Mouse (Mus musculus) cerebellum, adult 11-12 months (tissue): ENCODE measurements at regions not wholly inside any gene's neighbourhood (a gene's known extent, or its start where the extent isn't known, plus 50 kb on each side); places are given as distances from the start of the nearest gene placed in this dataset.
"Not testable (repeated sequence)": the region's sequence is repeated elsewhere in the genome, so short reads cannot be mapped to it uniquely, and the experiment has no call there.

Experiments used
- DNase-seq: peaks from one replicate; pipeline ENCODE4 v3.0.0; 2022

DNA sequence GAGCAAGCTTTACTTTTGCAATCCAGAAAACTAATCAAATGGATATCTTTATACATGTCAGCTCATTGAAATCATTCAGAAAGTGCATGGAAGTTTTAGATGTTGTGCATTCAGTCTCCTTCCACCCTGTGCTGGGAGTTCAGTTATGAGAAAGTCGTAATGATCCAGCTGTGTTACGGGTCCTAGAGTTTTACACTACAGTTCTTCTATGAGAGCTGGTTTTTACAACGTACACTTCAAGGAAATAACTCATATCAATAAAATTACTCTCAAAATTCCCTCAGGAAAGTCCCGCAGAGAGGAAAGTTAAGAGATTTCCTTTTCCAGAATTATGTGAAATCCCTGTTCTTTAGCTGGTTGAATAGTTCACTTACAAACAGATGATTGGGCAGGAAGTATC, 418.1 kb upstream of the Slc10a2 start:
- DNase-seq = no peak

DNA sequence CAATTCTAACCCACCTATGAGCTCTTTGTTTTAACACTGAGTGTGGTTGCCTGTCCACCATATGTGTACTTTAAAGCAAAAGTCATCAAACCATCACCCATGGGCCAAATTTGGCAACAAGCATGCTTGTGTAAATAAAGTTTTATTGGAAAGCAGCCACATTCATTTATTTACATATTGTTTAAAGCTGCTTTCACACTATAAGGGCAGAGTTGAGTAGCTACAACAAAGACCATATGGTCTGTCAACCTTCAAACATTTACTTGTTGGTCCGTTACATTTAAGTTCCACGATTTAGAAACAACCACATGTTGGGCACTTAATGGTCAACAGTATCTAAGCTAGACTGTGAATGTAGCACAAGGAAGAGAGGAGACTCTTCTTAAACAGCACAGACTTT, 390.7 kb upstream of the Slc10a2 start:
- DNase-seq = no peak

DNA sequence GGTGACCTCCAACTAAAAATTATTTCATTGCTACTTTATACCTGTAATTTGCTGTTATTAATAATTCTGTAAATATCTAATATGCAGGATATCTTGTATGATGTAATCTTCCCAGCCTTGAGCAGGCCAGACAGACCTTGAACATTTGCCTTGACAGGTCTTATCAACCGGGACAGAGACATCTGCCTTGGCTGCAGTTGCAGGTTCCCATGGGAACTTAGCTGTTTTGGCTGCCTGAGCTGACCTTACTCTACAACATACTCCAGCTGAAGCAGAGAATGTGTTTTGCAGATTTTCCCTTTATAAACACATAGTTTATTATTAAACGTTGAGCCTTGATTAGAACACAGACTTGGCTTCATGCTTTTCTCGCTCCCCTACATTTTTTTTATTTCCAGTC, 385.3 kb upstream of the Slc10a2 start:
- DNase-seq = no peak

DNA sequence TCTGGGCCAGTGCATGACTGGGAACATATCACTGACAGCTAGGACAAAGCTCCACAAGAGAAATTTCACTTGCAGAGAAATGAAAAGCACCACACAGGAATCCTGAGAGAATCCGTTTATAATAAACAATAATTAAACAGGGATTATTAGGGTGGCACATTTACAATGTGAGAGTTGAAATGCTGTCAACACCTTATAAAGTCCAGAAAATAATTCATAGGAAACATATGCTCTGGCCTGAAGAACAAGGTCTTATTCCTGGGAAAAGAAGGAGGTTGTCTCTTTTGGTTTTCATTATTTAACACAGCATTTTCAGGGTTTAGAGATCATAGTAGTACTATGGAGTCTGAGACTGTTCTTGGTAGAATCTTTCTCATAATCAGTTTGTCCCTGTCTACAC, 377.8 kb upstream of the Slc10a2 start:
- no peak for DNase-seq

DNA sequence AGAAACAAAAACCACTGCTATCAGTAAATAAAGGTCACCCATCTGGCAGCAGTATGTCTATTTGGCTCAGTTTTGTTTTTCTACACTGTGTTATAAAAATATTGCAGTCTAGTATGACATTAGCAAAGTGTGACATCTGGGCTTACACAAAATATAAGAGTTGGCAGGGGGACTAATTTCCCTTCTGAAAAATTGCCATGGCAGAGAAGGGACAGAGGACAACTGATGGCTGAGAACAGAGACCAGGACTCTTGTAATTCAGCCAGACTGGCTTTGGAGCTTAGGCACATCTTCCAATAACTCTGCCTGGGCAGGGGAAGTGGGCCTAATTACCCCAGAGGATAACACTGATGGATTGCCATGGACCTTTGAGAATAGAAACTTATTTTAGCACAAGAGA, 367.8 kb upstream of the Slc10a2 start:
- DNase-seq = peak; percentile 14

DNA sequence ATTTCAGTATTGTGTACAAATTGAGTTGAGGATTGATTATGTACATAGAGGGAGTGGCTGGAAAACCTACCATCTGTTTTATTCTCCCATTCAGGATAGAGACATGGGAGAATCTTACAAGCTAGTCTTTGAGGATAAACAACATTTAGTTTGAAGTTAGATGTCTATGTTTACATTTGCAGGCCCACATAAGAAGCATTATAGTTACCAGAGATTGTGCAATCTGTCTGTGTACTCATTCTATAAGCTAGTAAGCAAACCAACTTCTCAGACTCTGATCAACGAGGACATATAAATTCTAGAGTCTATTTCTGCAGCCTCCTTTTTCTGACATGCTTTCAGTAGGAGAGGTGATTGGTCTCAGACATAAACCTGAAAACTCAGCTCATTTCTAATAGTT, 367.4 kb upstream of the Slc10a2 start:
- DNase-seq = no peak

DNA sequence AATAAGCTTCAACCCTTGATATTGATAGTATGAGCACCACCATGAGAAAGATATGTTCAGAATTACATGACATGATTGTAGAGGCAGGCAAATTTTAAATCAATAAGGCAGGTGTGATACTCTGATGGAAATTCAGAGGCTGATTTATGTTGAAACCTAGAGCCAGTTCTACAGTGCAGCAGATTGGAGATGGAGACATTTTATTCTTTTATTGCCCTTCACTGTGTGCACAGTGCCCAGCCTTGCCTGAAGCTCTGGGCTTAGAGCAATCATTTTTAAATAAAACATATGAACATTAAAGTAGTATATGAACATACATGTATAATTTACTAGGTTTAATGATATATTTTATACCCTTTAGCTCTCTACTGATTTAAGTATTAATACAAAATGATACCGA, 352.5 kb upstream of the Slc10a2 start:
- no peak for DNase-seq

DNA sequence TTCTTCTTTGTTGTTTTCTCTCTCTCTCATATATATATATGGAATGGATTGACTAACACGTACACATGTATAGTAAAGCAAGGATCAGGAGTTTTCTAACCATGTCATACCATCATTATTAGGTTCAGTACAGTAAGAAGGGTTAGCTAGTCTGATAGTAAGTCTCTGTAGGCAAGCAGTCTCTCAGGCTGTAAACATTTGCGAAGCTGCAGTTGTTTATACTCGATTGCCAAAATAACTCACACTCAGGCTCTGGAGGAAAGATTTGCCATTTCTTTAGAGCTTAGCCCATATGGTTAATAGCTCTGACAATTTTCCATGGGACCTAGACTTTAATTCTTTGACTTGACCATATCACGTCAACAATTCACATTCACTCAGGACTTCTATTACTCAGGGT, 348.3 kb upstream of the Slc10a2 start:
- no peak for DNase-seq

DNA sequence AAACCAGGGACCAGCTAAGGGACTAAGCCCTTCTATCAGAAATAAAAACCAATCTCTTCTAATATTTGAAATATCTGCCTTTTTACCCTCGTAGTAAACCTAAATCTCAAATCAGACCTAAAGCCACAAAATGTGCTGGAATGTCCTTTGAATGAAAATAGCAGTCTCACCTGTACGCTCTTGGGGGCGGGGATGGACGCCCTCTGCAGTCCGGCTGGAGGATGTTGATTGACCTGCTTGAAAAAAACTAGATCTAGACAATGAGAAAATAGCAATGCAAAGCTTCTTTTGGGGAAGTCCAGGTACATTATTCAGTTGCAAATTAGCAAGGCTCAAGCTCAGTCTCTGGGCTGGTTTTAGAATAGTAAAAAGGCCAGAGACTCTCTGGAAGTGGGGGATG, 337.1 kb upstream of the Slc10a2 start:
- DNase-seq = not testable (repeated sequence)

DNA sequence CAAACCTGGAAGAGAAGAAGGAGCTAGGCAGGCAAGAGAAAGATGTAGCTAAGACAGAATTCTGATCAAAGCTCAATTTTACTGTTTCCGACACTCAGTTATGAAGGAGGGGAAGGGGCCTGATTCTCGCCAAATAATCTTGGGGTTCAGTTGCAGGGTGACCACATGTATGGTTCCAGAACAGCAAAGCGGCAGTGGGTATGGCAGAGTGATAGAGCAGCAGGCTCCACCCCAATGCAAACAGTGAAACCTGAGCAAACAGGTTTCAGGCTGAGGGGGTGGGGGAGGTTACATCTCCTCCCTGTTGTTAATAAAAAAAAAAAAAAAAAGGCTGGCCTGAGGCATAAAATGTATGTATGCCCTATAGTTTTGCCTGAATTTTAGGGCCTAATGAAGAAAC, 335.3 kb upstream of the Slc10a2 start:
- not testable (repeated sequence) for DNase-seq

DNA sequence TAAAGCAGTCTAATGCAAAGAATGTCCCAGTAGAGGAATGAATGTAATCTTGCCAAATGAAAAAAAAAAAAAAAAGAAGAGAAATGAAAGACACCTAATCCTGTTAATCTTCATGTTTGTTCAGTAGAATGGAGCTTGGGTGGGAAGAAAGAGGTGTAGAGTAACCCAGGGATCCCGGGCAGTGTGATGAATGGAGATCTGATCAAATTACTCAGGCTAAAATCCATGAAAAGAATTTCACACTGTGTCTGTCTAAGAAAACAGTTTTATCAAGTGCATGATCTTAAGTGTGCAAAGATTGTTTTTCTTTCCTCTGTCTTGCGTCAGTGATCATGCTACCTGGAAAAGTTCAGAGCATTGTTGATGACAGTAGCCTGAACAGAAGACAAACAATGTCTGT, 333.9 kb upstream of the Slc10a2 start:
- DNase-seq = no peak

DNA sequence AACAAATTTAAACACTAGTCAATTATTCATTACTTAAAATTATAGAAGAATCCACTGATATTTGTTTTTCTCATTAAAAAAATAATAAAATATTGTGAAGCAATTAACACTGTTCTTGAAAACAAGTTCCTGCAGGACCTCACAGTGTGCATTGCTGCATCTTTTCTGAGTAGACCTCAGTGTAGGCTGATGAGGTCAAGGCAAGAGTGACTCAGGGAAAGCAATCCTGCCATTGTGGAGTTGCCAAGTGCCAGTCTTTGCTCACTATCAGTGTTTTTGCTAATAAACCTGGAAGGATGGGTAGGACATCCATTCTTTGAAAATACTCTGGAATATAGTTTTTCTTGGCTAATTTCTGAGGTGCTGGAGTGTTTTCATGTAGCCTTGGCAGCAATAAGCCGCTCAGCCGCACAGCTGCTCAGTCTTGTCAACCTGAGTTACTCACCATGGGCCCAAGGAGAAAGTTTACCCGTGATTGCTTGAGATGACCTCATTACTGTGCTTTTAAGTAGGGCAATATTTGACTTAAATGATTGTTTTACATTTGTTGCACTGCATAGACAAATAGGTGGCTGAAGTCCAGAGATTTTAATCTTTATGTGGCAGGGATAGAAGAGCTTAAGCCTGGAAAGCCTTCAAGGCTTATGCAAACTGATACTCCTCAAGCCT, 323.3 kb upstream of the Slc10a2 start:
- no peak for DNase-seq

DNA sequence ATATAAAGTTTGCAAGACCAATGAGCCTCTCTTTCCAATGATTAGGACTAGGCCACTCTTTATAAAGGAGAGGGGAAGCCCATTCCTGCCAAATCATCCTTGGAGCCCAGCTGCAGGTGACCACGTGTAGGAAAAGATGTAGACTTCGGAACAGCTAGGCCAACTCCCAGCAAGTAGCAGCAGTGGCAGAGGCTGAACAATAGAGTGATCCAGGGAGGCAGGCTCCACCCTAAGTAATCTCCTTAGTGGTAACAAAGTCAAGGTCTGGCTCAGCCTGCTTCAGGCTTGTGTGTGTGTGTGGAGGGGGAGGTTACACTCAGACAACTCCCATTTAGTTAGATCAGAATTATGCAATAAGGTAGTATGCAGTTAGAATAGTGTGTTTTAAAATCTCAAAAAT, 311.7 kb upstream of the Slc10a2 start:
- DNase-seq = not testable (repeated sequence)

DNA sequence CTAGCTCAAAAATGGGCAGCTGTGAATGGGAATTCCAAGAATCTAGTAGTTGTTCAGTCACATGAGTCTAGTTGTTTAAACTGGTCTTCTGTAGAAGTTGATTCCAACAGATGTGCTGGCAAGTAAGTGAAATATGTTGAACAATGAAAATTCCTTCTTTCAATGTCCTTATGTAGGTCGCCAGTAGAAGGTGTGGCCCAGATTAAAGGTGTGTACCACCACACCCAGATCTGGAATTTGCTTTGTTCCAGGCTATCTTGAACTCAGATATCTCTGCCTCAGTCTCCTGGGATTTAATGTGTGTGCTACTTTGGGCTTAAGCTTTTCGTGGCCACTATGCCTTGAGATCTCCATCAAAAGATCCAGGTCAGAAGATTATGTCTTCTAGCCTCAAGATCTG, 279.7 kb upstream of the Slc10a2 start:
- no peak for DNase-seq

DNA sequence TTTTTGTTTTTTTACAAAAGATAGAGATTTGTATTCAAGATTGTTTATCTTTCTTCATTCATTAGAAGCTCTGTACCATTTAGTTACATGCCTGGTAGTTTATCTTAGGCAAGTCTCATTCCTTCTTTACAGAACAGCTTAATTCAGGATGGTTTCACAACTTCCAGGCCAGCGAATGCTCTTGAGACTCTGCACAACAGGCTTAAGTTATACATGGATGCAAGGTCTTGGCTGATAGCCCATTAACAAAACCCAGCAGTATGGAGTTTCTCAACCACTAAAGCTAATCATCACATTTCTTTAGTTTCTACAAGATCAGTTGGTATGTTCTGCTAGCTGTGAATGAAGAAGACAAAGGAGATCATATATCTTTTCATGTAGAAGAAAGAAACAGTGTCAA, 272.9 kb upstream of the Slc10a2 start:
- DNase-seq = no peak

DNA sequence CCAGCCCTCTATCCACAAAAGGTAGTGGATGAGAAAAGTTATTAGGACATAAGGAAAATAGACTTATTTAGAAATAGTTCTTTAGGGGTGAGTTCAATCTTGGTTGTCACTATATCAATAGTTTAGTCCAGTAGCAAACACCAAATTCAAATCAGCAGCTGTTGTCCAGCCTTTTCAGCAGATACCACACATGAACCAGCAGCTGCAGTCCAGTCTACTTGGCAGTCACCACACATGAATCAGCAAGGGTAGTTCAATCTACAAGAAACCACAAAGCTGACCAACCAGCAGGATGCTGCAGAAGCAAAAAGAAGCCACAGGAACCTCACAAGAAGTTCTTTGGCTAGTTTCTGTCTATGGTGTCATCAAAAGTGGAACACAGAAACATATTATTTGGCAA, 234.8 kb upstream of the Slc10a2 start:
- no peak for DNase-seq

DNA sequence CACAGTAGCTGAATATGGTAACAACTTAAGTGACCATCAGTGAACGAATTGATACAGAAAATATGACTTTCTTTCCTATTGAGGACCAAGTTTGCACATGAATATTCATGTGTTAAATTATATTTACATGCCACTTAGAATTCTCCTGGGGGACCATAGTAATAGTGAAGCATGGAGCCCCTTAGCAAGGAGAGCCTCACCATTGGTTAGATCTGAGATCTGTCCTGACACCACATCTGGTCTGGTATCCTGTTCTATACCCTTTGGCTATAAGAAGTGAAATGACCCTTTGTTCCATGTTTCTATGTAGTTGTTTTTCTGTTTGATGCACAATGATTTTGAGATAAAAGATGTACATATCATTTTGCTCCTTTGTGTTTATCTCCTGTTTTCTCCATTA, 209.4 kb upstream of the Slc10a2 start:
- DNase-seq = no peak

DNA sequence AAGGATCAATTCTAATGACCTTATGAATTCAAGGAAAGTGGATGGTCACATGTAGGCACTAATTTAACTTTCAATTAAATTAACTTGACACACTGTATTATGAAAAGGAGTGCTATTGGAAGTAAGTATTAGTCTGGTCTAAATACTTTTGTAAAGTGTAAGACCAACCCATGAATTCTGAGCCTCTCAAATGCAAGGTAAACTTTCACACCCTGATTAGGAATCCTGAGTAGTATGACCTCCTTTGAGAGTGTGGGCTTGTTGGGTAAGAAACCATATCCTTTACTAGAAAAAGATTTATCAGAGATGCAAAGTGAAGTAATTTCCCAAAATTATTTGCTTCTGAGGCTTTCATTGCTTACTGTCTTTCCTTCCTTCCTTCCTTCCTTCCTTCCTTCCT, 194.8 kb upstream of the Slc10a2 start:
- no peak for DNase-seq

DNA sequence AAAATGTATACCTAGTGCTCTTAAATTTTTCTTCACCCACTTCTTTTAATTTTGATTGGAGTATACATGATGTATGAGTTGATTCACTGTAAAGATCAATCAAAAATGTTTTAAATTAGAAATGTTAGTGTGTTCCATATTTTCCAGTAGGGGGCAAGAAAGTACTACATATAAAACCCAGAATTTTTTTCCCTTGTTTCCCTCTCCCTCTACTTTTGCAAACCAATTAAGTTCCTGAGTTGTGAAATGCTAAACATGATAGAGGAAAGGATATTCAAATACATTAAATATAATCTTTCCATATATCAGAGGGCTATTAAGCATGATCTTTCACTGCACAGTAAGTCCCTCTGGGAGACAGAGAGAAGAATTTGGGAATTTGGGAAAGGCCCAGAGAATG, 192.0 kb upstream of the Slc10a2 start:
- DNase-seq = no peak

DNA sequence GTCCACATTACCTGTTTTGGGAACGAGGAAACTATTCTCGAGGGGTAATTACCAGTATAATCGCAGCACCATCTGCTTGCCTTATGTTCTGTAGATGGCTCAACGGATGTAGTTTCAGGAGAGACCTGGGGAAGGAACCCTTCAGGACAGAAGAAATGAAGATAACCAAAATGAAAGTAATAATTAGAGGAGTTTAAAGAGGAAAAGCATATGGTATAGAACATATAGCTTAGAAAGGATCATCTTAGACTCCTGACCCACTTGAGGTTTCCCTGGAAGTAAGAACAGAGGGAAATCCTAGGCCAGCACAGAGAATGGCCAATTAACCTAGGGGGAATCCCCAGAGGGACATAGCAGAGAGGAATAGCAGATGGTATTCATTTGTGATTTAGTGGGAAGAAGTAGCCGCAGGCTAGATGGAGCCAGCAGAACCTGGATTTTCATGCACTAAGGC, 180.6 kb upstream of the Slc10a2 start:
- peak; percentile 57 for DNase-seq

DNA sequence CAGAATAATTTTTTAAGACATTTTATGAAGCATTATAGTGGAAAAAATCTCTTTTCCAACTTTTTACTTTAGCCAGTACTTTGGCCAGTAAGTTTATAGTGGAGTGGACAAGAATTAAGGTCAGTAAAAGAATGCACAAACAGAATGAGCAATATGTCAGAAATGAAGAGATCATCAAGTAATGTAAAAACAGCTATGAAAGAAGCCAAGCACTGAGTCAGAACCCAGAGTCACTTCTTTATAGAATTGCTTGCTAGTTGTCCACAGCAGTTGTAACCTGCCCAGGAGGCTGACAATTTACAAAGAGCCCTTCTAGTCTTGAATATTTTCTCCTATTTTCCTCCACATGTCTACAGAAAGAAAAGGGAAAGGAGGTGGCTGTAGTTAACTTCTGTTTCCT, 178.6 kb upstream of the Slc10a2 start:
- no peak for DNase-seq

DNA sequence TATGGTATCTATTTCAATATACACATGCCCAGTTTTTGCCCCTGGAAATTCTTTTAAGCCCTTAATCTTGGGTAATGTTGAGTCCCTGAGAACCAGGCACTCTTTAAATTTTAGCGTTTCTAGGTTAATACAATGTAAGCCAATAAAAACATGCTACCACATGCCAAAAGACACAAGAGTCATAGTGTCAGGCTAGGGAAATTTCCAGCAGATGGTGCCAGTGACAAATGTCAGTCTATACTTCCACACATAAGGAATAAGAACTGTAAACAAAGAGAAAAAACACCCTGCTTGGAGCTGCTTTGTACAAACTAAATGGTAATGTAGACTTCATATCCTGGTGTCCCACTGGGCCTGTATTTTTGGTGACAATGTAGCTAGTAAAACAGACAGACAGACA, 157.2 kb upstream of the Slc10a2 start:
- no peak for DNase-seq

DNA sequence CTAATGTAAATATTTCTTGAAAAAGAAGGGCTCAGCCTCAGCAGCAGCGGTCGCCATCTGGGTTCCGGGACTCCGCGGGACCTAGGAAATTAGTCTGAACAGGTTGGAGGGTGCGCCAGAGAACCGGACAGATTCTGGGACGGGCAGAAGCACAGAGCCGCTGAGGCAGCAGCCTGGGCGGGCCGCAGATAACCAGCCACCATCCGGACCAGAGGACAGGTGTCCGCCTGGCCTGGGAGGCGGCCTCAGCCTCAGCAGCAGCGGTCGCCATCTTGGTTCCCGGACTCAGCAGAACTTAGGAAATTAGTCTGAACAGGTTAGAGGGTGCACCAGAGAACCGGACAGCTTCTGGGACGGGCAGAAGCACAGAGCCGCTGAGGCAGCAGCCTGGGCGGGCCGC, 136.7 kb upstream of the Slc10a2 start:
- DNase-seq = peak; percentile 20
